Mouse (Mus musculus): ENCODE results near the gene Taf3.

- no peak for TF ChIP-seq CTCF (IDR thresholded peaks at IDR 0.05; ENCODE audit: extremely low read depth, insufficient read depth, low read length)
- TF ChIP-seq POLR2A (IDR thresholded peaks at IDR 0.05; ENCODE audit: extremely low read depth, insufficient read depth, low read length), result no peak
Measured at GRCm38 (mm10) chr2:9926905-9927283, 121.5 kb downstream of the Taf3 start.

All from cortical plate, adult 2 months (tissue).